Mouse (Mus musculus) gastrocnemius, postnatal 14 days (tissue): ENCODE measurements around the gene Dusp1. TPM values are rescaled to one million over a fixed set of nuclear protein-coding genes. Genes with fewer than 3 reads are reported as not detected.

Source experiments
- DNase-seq: peaks from one replicate; pipeline ENCODE4 v3.0.0; 2021; ENCODE audit warnings: mixed read lengths
- intact Hi-C: fragments of 180-260 bp; cut with DNase I; formaldehyde crosslinking; loops from one replicate; pipeline ENCODE4 v1.15.1; 2025; ENCODE audit warnings: low total_unique reads
- total RNA-seq, 2 experiments: library from RNA; stranded (reverse); gene quantifications; 2 replicates each; pipeline ENCODE4 v1.2.3; 2021

Dusp1 gene
- total RNA-seq, 2 experiments from 2014 or later: 30.8 to 77.9 TPM

GRCm38 (mm10) chr17:26510146-26511045 lies 51.5 kb downstream of the Dusp1 start:
- DNase-seq: no peak
- intact Hi-C loops: loop anchor here (10.0 kb wide), 1 partner anchor 64 kb away; no protein-coding TSS in a partner anchor

- intact Hi-C loops: loop anchor here (5.0 kb wide), 1 partner anchor 42 kb away; no protein-coding TSS in a partner anchor
- DNase-seq: peak; percentile 78
Observed at GRCm38 (mm10) chr17:26508961-26509771, 52.8 kb downstream of the Dusp1 start.

- intact Hi-C loops: loop anchor here (5.0 kb wide), 1 partner anchor 41 kb away; no protein-coding TSS in a partner anchor
- DNase-seq: peak; percentile 98
Observed at GRCm38 (mm10) chr17:26508345-26508960, 53.5 kb downstream of the Dusp1 start.

GRCm38 (mm10) chr17:26507966-26508344 lies 54.0 kb downstream of the Dusp1 start:
- intact Hi-C loops: loop anchor here (5.0 kb wide), 1 partner anchor 41 kb away; no protein-coding TSS in a partner anchor
- DNase-seq: peak; percentile 90

- intact Hi-C loops: loop anchor here (5.0 kb wide), 1 partner anchor 40 kb away; no protein-coding TSS in a partner anchor
- peak; percentile 45 for DNase-seq
Observed at GRCm38 (mm10) chr17:26506997-26507871, 54.7 kb downstream of the Dusp1 start.

GRCm38 (mm10) chr17:26506031-26506641 lies 55.8 kb downstream of the Dusp1 start:
- intact Hi-C loops: loop anchor here (5.0 kb wide), 1 partner anchor 39 kb away; no protein-coding TSS in a partner anchor
- DNase-seq: peak; percentile 42

- intact Hi-C loops: loop anchor here (5.0 kb wide), 1 partner anchor 38 kb away; no protein-coding TSS in a partner anchor
- no peak for DNase-seq
Observed at GRCm38 (mm10) chr17:26505181-26505581, 56.7 kb downstream of the Dusp1 start.

GRCm38 (mm10) chr17:26503981-26504671 lies 57.8 kb downstream of the Dusp1 start:
- DNase-seq: peak; percentile 63
- intact Hi-C loops: no loop called here

- intact Hi-C loops: no loop called here
- DNase-seq: peak; percentile 63
Observed at GRCm38 (mm10) chr17:26502808-26503671, 58.9 kb downstream of the Dusp1 start.

GRCm38 (mm10) chr17:26501826-26502225 lies 60.1 kb downstream of the Dusp1 start:
- no peak for DNase-seq
- intact Hi-C loops: no loop called here

GRCm38 (mm10) chr17:26498626-26499025 lies 63.3 kb downstream of the Dusp1 start:
- intact Hi-C loops: no loop called here
- DNase-seq: no peak

- no peak for DNase-seq
- intact Hi-C loops: no loop called here
Observed at GRCm38 (mm10) chr17:26497416-26497923, 64.5 kb downstream of the Dusp1 start.

- intact Hi-C loops: no loop called here
- DNase-seq: no peak
Observed at GRCm38 (mm10) chr17:26494642-26495468, 67.1 kb downstream of the Dusp1 start.

- intact Hi-C loops: no loop called here
- no peak for DNase-seq
Observed at GRCm38 (mm10) chr17:26492246-26492645, 69.7 kb downstream of the Dusp1 start.

- no peak for DNase-seq
- intact Hi-C loops: no loop called here
Observed at GRCm38 (mm10) chr17:26490910-26491309, 71.0 kb downstream of the Dusp1 start.

- intact Hi-C loops: no loop called here
- DNase-seq: no peak
Observed at GRCm38 (mm10) chr17:26490072-26490471, 71.9 kb downstream of the Dusp1 start.
